Mouse (Mus musculus): ENCODE measurements at regions not wholly inside any gene's neighbourhood (a gene's known extent, or its start where the extent isn't known, plus 50 kb on each side); places are given as distances from the start of the nearest gene placed in this dataset.
"Not testable (repeated sequence)": the region's sequence is repeated elsewhere in the genome, so short reads cannot be mapped to it uniquely, and the experiment has no call there.

DNA sequence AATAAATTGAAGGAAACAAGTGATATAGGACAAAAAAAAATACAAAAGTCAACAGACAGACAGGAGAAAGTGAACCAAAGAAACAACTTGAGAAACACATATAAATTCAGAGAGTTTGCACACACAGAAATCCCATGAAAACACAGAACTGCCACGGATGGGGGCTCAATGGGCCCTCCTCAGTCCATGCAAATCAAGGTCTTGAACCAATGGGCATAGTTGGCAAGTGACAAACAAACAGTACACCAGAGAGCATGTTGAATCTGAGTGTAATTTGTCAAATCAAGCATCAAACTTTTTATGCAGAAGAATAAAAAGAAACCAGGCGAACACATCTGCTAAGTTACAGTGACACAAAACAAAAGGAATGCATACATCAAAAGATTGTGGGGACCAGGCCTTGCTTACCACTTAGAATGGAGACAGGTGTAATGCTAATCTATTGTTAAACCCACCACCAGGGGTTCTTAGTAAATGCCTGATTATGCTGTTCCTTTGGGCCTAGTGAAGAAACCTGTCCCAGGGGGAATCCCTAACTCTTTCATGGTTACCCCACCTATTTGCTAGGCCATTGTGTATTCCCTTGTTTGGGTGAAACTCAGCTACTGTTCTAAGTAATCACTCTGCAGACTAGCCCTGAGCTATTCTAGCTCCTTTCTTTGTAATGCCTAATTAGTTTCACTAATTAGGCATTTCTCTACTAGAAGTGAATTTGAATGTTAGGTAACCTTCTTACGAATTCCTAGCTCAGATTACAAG, 676.4 kb upstream of the Cypt1 start:
- TF ChIP-seq CTCF (IDR thresholded peaks at IDR 0.05); POLR2A (IDR thresholded peaks at IDR 0.05; ENCODE audit: insufficient read depth, low read depth, low read length); EP300 (IDR thresholded peaks at IDR 0.05; ENCODE audit: insufficient read depth, low read depth, low read length): not testable (repeated sequence)
